Mouse (Mus musculus) hindbrain, embryonic 14.5 days (tissue): ENCODE data around the gene Flt4. TPM values are rescaled to one million over a fixed set of nuclear protein-coding genes. Genes with fewer than 3 reads are reported as not detected.

Experiments used
- polyA plus RNA-seq: library from polyadenylated mRNA; unstranded; fragments of >200 nt; fragmentation: Nextera tagmentation; extraction: Ambion mirVana; gene quantifications from 2 replicates; pipeline ENCODE4 v1.2.1, GENCODE M21; 2014

Gene Flt4
- polyA plus RNA-seq, 1 experiment from 2014 or later: 2.8 TPM

Other genes with a start within 250 kb of the Flt4 start
- not detected in 2 replicates for gene Olfr1389, start 186.2 kb upstream of the Flt4 start, polyA plus RNA-seq
- 0.07 TPM in 1 of 2 replicates, not detected in the other for gene Olfr1388, start 172.6 kb upstream of the Flt4 start, polyA plus RNA-seq
- gene Olfr1387, start 153.9 kb upstream of the Flt4 start, polyA plus RNA-seq: not detected in 2 replicates
- gene Olfr1386, start 144.2 kb upstream of the Flt4 start, polyA plus RNA-seq: not detected in 2 replicates
- gene Olfr1385, start 120.2 kb upstream of the Flt4 start, polyA plus RNA-seq: not detected in 2 replicates
- not detected in 2 replicates for gene Olfr1384, start 102.5 kb upstream of the Flt4 start, polyA plus RNA-seq
- gene Olfr1383, start 89.6 kb upstream of the Flt4 start, polyA plus RNA-seq: not detected in 2 replicates
- gene Olfr1382, start 81.0 kb upstream of the Flt4 start, polyA plus RNA-seq: not detected in 2 replicates
- not detected in 2 replicates for gene Olfr1381, start 65.8 kb upstream of the Flt4 start, polyA plus RNA-seq
- gene Olfr1380, start 52.4 kb upstream of the Flt4 start, polyA plus RNA-seq: not detected in 2 replicates
- not detected in 2 replicates for gene Scgb3a1, start 54.3 kb downstream of the Flt4 start, polyA plus RNA-seq
- 40.1 and 42.1 TPM in 2 replicates for gene Cnot6, start 103.5 kb downstream of the Flt4 start, polyA plus RNA-seq
- 4.9 and 6.0 TPM in 2 replicates for gene Gfpt2, start 184.9 kb downstream of the Flt4 start, polyA plus RNA-seq
- 86.6 and 94.9 TPM in 2 replicates for gene Mapk9, start 237.5 kb downstream of the Flt4 start, polyA plus RNA-seq